Mouse (Mus musculus) WW6 (cell line): Measurements from ENCODE around the gene Jmjd1c.

Experiments
- DNase-seq: peaks from one replicate; pipeline ENCODE4 v3.0.0-alpha.2; 2013; ENCODE audit warnings: low read depth, low spot score

Gene Jmjd1c

DNA sequence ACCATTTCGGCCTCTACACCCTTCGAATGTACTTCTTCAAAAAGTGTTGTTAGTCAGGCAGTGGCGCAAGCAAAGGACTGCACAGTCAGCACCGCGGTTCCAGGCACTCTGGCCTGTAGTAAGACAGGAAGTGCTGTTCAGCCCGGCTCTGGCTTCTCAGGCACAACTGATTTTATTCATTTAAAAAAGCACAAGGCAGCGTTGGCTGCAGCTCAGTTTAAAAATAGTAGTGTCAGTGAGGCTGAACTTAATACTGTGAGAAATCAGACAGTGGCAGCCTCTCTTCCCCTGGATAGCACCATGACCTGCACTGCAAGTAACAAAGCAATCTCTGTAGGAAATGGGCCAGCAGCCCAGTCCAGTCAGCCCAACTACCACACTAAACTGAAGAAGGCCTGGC, 130.2 kb downstream of the Jmjd1c start:
- DNase-seq = no peak

DNA sequence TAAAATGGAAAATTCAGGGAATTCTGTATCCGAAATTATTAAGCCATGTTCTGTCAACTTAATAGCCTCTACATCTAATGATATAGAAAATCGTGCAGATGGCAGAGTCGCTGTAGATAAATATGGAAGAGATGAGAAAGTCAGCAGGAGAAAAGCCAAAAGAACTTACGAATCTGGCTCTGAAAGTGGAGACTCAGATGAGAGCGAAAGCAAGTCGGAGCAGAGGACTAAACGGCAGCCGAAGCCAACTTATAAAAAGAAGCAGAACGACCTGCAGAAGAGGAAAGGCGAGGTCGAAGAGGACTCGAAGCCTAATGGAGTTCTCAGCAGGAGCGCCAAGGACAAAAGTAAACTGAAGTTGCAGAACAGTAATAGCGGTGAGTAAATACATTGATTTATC, 130.6 kb downstream of the Jmjd1c start:
- no peak for DNase-seq

DNA sequence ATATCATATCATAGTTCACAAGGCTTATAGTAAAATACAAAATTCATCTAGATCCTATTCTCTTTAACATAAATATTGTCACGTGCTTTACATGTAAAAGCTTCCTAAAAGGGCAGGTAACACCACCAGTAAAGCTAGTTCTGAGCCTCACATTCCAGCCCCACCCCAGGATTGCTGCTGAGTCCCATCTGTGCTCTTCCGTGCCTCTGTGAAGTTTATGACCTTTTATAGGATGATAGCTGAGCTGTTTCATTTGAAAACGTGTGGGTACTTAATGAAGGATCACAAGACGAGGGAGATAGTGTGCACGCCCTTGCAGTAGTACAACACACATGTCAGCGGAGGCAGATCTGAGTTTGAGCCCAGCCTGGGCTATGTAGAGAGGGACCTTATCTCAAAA, 134.5 kb downstream of the Jmjd1c start:
- DNase-seq = no peak

DNA sequence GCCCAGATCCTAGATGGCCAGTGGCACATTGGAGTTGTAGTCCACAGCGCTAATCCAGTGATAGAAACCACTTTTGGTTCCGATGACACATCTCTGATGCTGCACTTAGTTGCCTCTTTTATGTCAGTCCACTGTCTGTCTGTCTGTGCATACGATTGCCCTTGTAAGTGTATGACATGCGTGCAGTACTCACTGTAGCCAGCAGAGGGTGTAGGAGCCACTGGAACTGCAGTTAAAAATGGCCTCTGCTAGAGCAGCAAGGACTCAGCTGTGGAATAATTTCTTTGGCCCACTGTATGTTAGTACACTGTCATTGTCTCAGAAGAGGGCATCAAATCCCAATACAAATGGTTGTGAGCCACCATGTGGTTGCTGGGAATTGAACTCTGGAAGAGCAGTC, 151.2 kb downstream of the Jmjd1c start:
- DNase-seq = peak; percentile 43

DNA sequence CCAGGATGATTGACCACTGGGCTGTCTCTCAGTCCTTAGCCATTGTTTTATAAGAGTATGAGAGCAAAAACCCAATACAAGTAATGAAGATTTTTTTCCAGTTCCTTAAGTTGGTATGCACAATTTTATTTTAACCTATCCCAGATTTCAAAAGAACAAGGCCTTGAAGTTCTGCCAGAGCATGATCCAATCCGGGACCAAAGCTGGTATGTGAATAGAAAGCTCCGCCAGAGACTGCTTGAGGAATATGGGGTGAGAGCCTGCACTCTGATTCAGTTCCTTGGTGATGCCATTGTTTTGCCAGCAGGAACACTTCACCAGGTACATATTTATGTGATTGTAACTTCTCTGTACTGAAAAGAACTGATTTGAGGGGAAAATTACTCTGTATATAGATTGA, 153.6 kb downstream of the Jmjd1c start:
- no peak for DNase-seq

DNA sequence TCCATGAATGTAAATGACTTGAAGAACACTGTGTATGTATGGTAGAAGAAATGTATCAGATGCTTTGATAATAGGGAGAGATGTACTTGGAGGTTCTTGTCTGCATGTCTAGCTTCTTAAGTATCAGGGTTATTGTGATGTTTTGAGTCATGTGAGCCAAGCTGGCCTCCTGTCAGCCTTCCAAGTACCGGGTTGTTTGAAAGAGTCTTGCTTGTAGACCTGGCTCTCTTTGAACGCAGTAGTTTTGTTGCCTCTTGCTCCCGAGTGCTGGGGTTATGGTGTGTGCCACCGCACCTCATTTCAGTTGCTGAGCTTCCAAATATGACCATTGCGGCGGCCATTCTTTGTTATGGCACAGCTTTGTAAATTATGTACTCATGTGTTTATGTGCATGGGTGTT, 154.9 kb downstream of the Jmjd1c start:
- no peak for DNase-seq

DNA sequence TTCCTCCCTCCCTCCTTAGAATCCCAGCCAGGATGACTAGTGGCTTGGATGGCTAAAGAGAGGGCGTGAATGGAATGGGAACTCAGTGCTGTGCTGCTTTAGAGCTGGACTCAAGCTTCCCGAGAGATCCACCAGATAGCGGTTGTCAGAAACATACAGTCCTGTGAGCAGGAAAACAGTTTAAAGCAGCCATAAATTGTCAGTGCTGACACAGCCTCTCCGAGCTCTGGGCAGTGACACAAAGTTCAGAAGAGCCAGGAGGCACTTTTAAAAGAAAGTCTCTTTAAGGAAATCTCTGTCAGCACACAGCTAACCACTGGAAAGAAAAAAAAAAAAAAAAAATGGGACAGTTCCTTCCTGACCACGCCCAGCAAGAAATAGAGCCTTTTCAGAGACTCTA, 156.4 kb downstream of the Jmjd1c start:
- no peak for DNase-seq

DNA sequence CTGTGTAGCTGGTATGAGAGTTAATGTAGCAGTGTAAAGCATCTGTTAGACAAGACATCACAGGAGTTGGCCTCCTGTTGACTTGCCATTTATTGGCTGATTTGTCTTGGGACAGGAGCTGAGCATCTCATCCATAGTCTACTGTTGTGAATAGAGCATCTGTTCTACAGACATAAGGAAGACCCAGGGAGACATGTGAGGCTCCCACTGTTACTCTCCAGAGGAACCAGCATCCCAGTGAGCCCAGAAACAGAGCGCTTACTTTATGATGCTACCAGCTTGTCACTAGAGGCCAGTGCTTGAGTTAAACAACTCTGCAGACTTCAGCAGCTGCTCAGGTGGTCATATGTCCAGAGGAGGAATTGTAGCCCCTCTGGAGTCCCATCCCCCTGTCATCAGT, 157.2 kb downstream of the Jmjd1c start:
- no peak for DNase-seq

DNA sequence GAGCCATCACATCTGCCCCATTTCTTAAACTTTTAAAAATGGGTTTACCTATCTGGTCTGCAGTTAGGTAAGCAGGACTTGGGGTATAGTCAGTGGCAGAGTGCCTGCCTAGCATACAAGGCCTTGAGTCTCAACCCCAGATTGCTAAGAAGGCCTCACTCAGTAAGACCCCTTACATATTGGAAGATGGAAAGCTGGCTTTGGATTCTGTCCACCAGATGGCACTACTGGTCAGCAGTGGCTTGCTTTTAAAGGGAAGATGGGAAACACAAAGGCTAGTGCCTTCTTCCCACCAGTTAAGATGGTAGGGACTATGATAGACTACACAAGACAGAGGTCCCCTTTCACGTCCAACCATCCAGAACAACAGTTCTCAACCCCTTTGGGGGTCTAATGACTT, 168.9 kb downstream of the Jmjd1c start:
- DNase-seq = peak; percentile 24

DNA sequence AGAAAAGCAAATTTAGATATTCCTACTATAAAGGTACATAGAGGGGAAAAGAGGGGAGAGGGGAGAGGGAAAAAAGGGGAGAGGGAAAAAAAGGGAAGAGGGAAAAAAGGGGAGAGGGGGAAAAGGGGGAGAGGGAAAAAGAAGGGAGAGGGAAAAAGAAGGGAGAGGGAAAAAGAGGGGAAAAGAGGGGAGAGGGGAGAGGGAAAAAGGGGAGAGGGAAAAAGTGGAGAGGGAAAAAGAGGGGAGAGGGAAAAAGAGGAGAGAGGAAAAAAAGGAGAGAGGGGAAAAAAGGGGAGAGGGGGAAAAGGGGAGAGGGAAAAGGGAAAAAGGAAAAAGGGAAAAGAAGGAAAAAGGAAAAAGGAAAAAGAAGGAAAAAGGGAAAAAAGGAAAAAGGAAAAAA, 180.0 kb downstream of the Jmjd1c start:
- no peak for DNase-seq

DNA sequence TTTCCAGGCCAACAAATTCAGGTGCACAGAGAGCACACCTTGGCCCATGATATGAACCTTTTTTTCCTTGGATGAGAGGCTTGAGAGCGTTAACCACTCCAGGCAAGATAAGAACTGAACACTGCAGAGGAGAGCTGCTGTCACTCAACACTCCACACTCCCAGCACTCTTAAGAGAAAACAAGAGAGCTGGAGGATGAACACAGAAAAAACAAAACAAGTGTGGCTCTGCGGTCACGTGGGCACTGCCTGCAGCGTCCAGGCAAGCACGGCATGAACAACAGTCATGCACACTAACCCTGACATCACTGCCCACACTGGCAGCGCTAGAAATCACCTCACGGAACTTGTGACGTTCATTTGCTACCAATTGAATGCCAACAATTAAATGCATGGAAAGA, 185.9 kb downstream of the Jmjd1c start:
- no peak for DNase-seq

DNA sequence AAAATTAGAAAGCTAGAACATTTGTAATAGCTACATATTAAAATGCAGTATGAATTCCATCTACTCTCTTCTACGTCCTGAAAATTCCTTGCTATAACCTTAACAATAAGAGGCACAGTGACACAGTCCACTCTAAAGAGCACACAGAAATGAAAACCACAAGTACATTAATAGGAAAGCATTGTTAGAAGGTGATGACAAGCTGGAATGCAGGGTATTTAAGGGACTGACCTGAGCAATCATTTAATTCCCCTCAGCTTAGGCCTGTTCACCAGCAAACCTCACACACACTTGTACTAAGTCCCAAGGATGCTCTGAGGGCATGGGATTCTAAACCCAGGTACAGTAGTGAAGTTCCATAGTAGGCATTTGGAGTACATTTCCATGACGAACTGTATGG, 186.6 kb downstream of the Jmjd1c start:
- no peak for DNase-seq

DNA sequence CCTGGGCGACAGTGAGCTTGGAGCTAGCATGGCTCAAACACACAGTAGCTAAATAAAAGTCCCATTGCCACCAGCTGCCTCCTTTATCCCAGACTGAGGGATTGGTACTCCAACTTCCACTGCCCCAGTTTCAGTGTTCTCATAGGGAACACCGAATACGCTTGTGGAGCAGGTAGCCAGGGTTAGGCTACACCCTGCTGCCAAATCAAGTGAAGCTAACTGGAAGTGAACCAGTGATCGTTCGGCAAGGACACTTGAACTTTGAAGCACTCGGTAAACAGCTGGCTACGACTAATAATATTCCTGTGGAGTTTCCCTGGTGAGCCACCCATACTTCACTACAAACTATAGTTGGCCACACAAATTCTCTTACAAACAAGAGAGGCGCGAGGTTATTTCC, 187.6 kb downstream of the Jmjd1c start:
- DNase-seq = no peak

DNA sequence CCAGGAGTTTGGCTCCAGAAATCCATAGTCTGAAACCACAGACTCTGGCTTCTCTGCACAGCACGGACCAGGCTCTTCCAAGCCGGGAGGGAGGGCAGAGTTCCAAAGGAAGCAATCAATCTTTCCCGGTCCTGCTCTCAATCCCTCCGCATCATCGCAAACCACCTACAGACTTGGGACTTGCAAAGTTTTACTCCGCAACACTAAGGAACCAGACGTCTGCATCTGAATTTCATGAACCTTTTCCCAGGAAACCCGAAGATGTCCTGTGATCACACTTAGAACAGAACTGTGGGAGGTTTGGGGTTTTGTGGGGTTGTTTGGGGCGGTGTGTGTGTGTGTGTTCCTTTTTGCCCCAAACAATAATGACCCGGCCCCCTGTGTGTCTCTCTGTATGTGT, 188.4 kb downstream of the Jmjd1c start:
- DNase-seq = no peak

DNA sequence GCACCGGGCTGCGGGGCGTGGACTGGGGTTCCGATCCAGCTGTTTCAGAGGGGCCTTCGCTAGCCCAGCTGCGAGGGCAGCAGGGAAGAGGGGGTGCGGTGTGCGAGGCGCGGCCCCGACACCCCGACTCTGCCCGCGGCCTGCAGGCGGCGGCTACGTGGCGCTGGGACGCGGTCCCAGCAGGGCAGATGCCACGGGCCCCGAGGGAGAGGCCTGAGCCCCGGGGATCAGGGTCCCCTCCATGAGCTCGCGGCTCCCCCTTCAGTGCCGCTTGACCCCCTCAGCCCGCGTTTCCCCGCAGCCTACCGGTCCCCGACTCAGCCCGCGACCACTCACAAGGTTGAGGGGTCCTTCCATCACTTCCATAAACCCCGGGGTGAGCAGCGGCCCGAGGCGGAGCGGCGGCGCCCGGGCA, 188.8 kb downstream of the Jmjd1c start:
- no peak for DNase-seq

DNA sequence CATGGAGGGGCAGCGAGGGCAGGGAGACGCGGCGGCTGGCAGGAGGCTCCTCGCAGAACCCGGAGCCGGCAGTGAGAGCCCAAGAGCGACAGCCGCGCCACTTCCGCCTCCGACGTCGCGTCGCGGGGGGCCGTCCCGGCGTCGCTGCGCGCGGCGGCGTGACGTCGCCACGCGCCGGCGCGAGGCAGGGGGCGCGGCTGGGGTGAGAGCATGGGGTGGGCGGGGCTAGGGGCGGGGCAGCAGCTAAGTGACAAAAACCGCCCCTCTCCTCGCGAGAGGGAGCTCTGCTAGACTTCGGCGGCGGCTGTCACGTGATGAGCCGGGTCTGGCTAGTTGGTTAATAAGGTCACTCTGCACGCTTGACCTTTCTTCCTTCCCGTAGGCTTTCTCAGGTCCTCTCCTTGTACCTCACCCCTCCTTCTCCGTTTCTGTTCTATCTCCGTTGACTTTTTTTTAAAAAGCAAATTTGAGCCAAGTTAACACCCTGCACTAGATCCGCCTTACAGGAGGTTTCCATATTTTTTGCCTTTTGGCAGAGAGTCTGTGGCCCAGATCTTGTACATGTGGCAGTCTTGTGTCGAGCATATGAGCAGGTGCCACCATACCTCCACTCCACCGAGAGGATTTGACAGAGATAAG, 189.4 kb downstream of the Jmjd1c start, which contains the start of gene Nrbf2:
Gene Nrbf2, minus strand, starts transcription at position 130 of the 639 bp plus-strand sequence.
- DNase-seq = peak; percentile 85

DNA sequence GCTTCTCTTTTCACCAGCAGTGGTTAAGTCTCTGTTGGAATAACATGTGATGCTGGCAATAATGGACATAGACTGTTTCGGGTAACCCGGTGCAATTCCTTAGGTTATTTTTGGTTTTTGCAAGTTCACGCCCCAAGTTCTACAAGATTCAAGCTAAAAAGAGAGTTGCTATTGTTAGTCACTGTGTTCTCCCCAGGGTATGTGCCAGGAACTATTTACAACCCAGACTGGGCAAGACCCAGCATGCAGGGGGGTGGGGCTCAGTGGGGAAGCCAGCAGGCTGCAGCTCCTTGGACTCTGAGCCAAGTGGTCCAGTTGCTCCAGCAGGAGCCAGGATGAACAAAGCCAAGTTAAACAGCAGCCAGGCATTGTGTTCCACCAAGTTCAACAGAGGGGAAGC, 192.0 kb downstream of the Jmjd1c start:
- DNase-seq = no peak

DNA sequence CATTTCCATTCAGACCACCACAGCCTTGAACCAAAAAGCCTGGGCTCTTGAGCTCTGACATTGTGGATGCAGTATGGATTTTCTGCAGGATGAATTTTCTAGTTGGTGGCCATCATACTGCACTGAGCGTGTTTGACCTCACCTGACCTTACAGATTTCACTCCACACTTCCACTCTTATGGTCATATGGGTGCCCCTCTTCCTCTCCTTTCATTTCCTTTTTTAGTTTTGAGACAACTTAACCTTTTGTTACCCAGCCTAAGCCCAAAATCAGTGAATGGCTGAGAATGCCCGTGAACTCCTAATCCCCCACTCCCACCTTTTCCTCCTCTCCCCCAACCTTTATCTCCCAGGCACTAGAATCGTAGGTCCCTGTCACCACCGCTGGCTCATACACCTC, 194.7 kb downstream of the Jmjd1c start:
- DNase-seq = no peak

DNA sequence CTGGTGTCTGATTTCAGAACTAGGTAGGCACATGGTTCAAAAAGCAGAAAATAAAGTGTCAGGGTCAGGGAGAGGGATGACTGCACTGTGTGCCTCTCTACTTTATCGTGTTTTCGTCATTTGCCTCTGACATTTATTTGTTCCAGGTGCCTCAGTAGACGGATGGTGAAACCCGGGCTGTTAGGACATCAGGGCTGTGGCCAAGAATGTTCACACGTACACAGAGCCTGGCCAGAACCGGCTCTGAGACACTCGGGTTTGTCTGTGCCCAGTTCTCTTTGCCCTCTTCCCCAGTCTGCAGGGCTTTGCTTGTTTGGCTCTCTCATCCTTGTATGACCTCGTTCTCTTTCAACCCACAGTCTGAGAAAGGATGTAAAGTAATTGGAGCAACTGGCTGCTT, 195.2 kb downstream of the Jmjd1c start:
- DNase-seq = no peak

DNA sequence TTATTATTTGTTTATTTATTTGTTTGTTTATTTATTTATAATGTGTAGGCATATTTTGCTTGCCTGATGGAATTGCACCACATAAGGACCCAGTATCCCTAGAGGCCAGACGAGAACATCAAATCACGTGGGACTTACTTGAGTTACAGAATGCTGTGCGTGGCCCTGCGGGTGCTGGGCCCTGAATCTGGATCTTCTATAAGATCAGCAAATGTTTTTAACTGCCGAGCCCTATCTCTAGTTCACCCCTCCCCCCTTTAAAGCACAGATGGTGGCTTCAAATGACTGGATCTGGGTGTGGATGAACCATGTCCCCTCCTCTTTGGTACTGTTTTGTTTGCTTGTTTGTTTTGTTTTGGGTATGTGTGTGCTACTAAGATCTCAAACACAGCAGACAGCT, 199.4 kb downstream of the Jmjd1c start:
- no peak for DNase-seq

DNA sequence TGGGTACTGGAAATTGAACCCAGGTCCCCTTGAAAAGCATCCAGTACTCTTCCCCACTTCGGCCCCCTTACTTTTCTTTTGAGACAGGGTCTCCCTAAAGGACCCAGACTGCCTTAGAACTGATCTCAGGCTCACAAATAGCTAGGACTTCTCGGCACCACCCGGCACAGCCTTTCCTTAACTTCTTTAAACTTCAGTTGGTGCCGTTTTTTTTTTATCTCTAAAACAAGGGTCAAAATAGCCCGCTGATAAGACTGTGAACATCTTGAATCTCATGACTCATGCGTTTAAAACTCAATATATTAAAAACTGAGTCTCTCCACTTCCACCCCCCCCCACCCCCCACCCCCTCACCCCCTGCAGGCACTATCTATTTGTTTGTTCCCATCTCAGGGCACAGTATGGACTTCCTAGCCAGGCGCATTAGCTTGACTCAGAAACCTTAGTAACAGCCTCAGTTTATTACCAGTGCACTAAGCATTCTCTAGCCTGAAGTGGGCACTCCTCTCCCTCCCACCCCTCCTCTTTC, 200.1 kb downstream of the Jmjd1c start:
- DNase-seq = no peak

DNA sequence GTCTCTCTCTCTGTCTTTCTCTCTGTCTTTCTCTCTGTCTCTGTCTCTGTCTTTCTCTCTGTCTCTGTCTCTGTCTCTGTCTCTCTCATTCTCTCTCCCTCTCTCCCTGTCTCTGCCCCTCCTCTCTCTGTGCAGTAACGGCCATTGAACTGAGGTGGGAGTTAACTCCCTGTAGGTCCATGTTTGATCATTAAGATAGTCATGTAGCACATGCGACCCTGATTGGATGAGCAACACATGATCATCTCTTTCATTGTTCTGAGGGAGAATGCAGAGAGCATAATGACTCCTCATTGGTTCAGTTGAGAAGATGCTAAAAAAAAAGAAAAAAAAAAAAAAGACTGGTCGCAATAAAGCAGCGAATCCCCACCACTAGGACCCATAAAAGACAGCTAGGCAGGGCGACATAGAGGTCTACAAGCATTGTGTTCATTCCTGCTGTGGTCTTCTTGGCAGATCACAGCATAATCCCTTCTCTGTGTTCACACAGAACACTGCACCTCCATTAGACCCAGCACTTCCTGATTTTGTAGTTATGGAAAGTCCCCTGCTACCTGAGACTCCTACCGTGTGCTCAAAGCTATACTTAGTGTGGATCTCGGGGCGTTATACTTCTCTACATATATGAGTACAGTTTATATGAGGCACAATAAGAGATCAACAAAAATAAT, 200.7 kb downstream of the Jmjd1c start:
- no peak for DNase-seq

DNA sequence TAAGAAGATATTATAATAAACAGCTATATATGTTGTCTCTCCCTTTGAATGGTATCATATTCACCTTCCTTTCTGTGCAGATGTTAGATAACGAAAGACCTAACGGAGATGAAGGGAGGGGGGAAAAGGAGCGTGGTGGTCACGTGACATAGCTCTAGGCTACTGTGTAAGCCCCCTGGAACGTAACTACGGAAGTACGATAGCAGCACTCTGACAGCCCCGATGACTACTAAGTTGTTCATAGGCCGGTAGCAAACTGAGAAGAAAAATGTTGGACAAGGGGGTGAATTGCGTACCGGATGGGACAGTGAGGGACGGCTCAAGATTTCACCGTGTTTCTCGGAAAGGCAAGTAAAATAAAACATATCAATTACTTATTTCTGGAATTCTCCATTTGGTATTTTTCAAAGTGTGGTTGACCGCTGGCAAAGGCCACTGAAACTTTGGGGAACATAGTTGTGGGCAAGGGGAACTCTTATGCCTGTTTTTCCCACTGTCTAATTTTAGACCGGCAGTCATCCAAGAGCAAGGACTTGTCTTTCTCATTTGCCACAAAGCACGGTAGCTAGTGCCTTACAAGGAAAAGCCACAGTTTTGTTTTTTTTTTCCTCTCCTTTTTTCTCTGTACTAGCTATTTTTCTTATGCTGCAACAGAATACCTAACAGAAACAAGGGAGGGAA, 201.4 kb downstream of the Jmjd1c start:
- DNase-seq = no peak
